Mouse (Mus musculus): Measurements from ENCODE around the gene Tulp4. TPM values are rescaled to one million over a fixed set of nuclear protein-coding genes. Genes with fewer than 3 reads are reported as not detected.

Gene Tulp4
- polyA plus RNA-seq, 1 experiment from 2014 or later = 14.2 TPM

GRCm38 (mm10) chr17:6186651-6187050 lies 80.4 kb downstream of the Tulp4 start:
- H3K4me3 ChIP-seq (ENCODE audit: low read depth, low read length) = no peak overlapping the region
- H3K36me3 ChIP-seq (replicated peaks; ENCODE audit: insufficient read depth, low read length) = 0 out of 2 replicates have a peak, but pooled peaks cover 2% of the 10 kb centered on the region
- H3K9ac ChIP-seq (replicated peaks) = no peak overlapping the region
- no peaks in the 10 kb centered on the region for H3K9me3 ChIP-seq (ENCODE audit: low read length)
- no peaks in the 10 kb centered on the region for H3K27me3 ChIP-seq (ENCODE audit: insufficient read depth, low read length)
- no peak overlapping the region for H3K4me2 ChIP-seq (ENCODE audit: low read depth, low read length)
- no peak overlapping the region for H3K27ac ChIP-seq (ENCODE audit: low read depth)
- H3K4me1 ChIP-seq (ENCODE audit: insufficient read depth) = no peaks in the 10 kb centered on the region
- DNase-seq = no peak
- WGBS (ENCODE audit: insufficient replicate concordance) = 40% methylated on average over 4 of the region's 4 CpGs
- ATAC-seq = no peak
- TF ChIP-seq EP300 (IDR thresholded peaks at IDR 0.05; ENCODE audit: low read depth) = no peak
- no peak for TF ChIP-seq CTCF (IDR thresholded peaks at IDR 0.05; ENCODE audit: low read depth)

- ATAC-seq = no peak
- TF ChIP-seq EP300 (IDR thresholded peaks at IDR 0.05; ENCODE audit: low read depth) = no peak
- TF ChIP-seq CTCF (IDR thresholded peaks at IDR 0.05; ENCODE audit: low read depth) = no peak
- H3K4me2 ChIP-seq (ENCODE audit: low read depth, low read length) = no peak overlapping the region
- DNase-seq = no peak
- H3K27me3 ChIP-seq (ENCODE audit: insufficient read depth, low read length) = no peaks in the 10 kb centered on the region
- H3K4me3 ChIP-seq (ENCODE audit: low read depth, low read length) = no peak overlapping the region
- H3K9me3 ChIP-seq (ENCODE audit: low read length) = no peaks in the 10 kb centered on the region
- 0 out of 2 replicates have a peak, but pooled peaks cover 2% of the 10 kb centered on the region for H3K36me3 ChIP-seq (replicated peaks; ENCODE audit: insufficient read depth, low read length)
- no peaks in the 10 kb centered on the region for H3K4me1 ChIP-seq (ENCODE audit: insufficient read depth)
- H3K9ac ChIP-seq (replicated peaks) = no peak overlapping the region
- H3K27ac ChIP-seq (ENCODE audit: low read depth) = no peak overlapping the region
- 83% methylated on average over 8 of the region's 8 CpGs for WGBS (ENCODE audit: insufficient replicate concordance)
Measured at GRCm38 (mm10) chr17:6187183-6187582, 80.9 kb downstream of the Tulp4 start.

GRCm38 (mm10) chr17:6189207-6189606 lies 83.0 kb downstream of the Tulp4 start:
- Histone ChIP-seq H3K27ac (ENCODE audit: low read depth) (no peak overlapping the region), H3K9me3 (ENCODE audit: low read length) (no peaks in the 10 kb centered on the region), H3K4me3 (ENCODE audit: low read depth, low read length) (no peak overlapping the region), H3K4me1 (ENCODE audit: insufficient read depth) (no peaks in the 10 kb centered on the region), H3K27me3 (ENCODE audit: insufficient read depth, low read length) (no peaks in the 10 kb centered on the region), H3K4me2 (ENCODE audit: low read depth, low read length) (no peak overlapping the region), H3K36me3 (replicated peaks; ENCODE audit: insufficient read depth, low read length) (0 out of 2 replicates have a peak, but pooled peaks cover 2% of the 10 kb centered on the region), H3K9ac (replicated peaks) (no peak overlapping the region)
- no peak for ATAC-seq
- no peak for DNase-seq
- TF ChIP-seq CTCF (IDR thresholded peaks at IDR 0.05; ENCODE audit: low read depth) (no peak), EP300 (IDR thresholded peaks at IDR 0.05; ENCODE audit: low read depth) (no peak)
- 66% methylated on average over 5 of the region's 5 CpGs for WGBS (ENCODE audit: insufficient replicate concordance)

- 74% methylated on average over 6 of the region's 6 CpGs for WGBS (ENCODE audit: insufficient replicate concordance)
- TF ChIP-seq EP300 (IDR thresholded peaks at IDR 0.05; ENCODE audit: low read depth) = no peak
- TF ChIP-seq CTCF (IDR thresholded peaks at IDR 0.05; ENCODE audit: low read depth) = no peak
- no peak for ATAC-seq
Measured at GRCm38 (mm10) chr17:6192275-6192674, 86.0 kb downstream of the Tulp4 start.

GRCm38 (mm10) chr17:6195390-6195789 lies 89.2 kb downstream of the Tulp4 start:
- H3K9me3 ChIP-seq (ENCODE audit: low read length) = no peaks in the 10 kb centered on the region
- DNase-seq (no peak), ATAC-seq (no peak)
- H3K36me3 ChIP-seq (replicated peaks; ENCODE audit: insufficient read depth, low read length) = no peaks in the 10 kb centered on the region
- WGBS (ENCODE audit: insufficient replicate concordance) = 78% methylated on average over 1 of the region's 1 CpGs
- H3K27ac ChIP-seq (ENCODE audit: low read depth) = no peak overlapping the region
- no peak overlapping the region for H3K4me3 ChIP-seq (ENCODE audit: low read depth, low read length)
- TF ChIP-seq EP300 (IDR thresholded peaks at IDR 0.05; ENCODE audit: low read depth) (no peak), CTCF (IDR thresholded peaks at IDR 0.05; ENCODE audit: low read depth) (no peak)
- H3K4me2 ChIP-seq (ENCODE audit: low read depth, low read length) = no peak overlapping the region
- H3K27me3 ChIP-seq (ENCODE audit: insufficient read depth, low read length) = no peaks in the 10 kb centered on the region
- H3K9ac ChIP-seq (replicated peaks) = no peak overlapping the region
- H3K4me1 ChIP-seq (ENCODE audit: insufficient read depth) = no peaks in the 10 kb centered on the region

More at GRCm38 (mm10) chr17:6192275-6192674, 86.0 kb downstream of the Tulp4 start:
- H3K27me3 ChIP-seq (ENCODE audit: insufficient read depth, low read length) = no peaks in the 10 kb centered on the region
- no peaks in the 10 kb centered on the region for H3K36me3 ChIP-seq (replicated peaks; ENCODE audit: insufficient read depth, low read length)
- no peaks in the 10 kb centered on the region for H3K4me1 ChIP-seq (ENCODE audit: insufficient read depth)
- H3K9ac ChIP-seq (replicated peaks) = no peak overlapping the region
- no peaks in the 10 kb centered on the region for H3K9me3 ChIP-seq (ENCODE audit: low read length)
- no peak overlapping the region for H3K4me3 ChIP-seq (ENCODE audit: low read depth, low read length)
- H3K27ac ChIP-seq (ENCODE audit: low read depth) = no peak overlapping the region
- no peak for DNase-seq
- no peak overlapping the region for H3K4me2 ChIP-seq (ENCODE audit: low read depth, low read length)

- no peak for DNase-seq
- no peaks in the 10 kb centered on the region for H3K4me1 ChIP-seq (ENCODE audit: insufficient read depth)
- ATAC-seq = peak; percentile 67
- H3K4me3 ChIP-seq (ENCODE audit: low read depth, low read length) = no peak overlapping the region
- 63% methylated on average over 7 of the region's 7 CpGs for WGBS (ENCODE audit: insufficient replicate concordance)
- H3K27me3 ChIP-seq (ENCODE audit: insufficient read depth, low read length) = no peaks in the 10 kb centered on the region
- no peak overlapping the region for H3K9ac ChIP-seq (replicated peaks)
- peaks cover 3% of the 10 kb centered on the region; the same call in 1 of the 2 replicates for H3K36me3 ChIP-seq (replicated peaks; ENCODE audit: insufficient read depth, low read length)
- TF ChIP-seq CTCF (IDR thresholded peaks at IDR 0.05; ENCODE audit: low read depth) (no peak), EP300 (IDR thresholded peaks at IDR 0.05; ENCODE audit: low read depth) (no peak)
- H3K4me2 ChIP-seq (ENCODE audit: low read depth, low read length) = no peak overlapping the region
- no peaks in the 10 kb centered on the region for H3K9me3 ChIP-seq (ENCODE audit: low read length)
- no peak overlapping the region for H3K27ac ChIP-seq (ENCODE audit: low read depth)
Measured at GRCm38 (mm10) chr17:6197491-6197890, 91.3 kb downstream of the Tulp4 start.

GRCm38 (mm10) chr17:6198670-6199069 lies 92.4 kb downstream of the Tulp4 start:
- no peaks in the 10 kb centered on the region for H3K9me3 ChIP-seq (ENCODE audit: low read length)
- peaks cover 3% of the 10 kb centered on the region; the same call in 1 of the 2 replicates for H3K36me3 ChIP-seq (replicated peaks; ENCODE audit: insufficient read depth, low read length)
- DNase-seq (no peak), ATAC-seq (peak; percentile 71)
- H3K4me2 ChIP-seq (ENCODE audit: low read depth, low read length) = no peak overlapping the region
- no peak overlapping the region for H3K27ac ChIP-seq (ENCODE audit: low read depth)
- TF ChIP-seq CTCF (IDR thresholded peaks at IDR 0.05; ENCODE audit: low read depth) (no peak), EP300 (IDR thresholded peaks at IDR 0.05; ENCODE audit: low read depth) (no peak)
- no peak overlapping the region for H3K9ac ChIP-seq (replicated peaks)
- no peaks in the 10 kb centered on the region for H3K27me3 ChIP-seq (ENCODE audit: insufficient read depth, low read length)
- WGBS (ENCODE audit: insufficient replicate concordance) = 80% methylated on average over 6 of the region's 6 CpGs
- no peaks in the 10 kb centered on the region for H3K4me1 ChIP-seq (ENCODE audit: insufficient read depth)
- no peak overlapping the region for H3K4me3 ChIP-seq (ENCODE audit: low read depth, low read length)

Measured in liver, postnatal 0 days (tissue).